Mouse (Mus musculus) Muller cell, postnatal 12 days (primary cell): Measurements from ENCODE around the gene Bax.
A peak's percentile ranks its signal among the peaks of the same experiment; 100 is the strongest.

Experiments used
- DNase-seq: peaks from one replicate; pipeline ENCODE4 v3.0.0-alpha.2; 2015; ENCODE audit errors: inconsistent ontology term

Bax gene

GRCm38 (mm10) chr7:45415636-45416035 is 51.1 kb downstream of the Bax start:
- peak; percentile 42 for DNase-seq

DNA sequence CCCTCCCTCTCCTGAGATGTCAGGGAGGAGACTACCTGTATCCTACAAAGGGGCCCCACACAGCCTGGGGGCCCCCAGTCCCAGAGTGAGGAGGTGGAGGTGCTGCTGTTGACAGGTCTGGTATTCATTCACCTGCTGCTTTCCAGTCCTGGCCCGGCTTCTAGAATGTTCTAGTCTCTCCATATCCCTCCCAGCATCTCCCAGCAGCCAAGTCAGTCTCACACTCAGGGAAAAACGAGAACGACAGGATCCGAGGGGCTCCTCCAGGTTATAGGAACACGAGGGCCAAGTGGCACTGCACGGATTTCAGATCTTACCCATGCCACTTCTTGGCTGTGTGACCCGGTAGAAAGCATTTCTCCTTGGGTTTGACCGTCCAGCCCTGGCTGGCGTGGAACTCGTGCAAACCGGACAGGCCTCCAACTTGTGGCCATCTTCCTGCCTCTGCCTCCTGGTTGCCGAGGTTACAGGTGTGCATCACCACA is 51.9 kb downstream of the Bax start:
- DNase-seq, result no peak

GRCm38 (mm10) chr7:45413864-45414739 is 52.6 kb downstream of the Bax start:
- DNase-seq, result peak; percentile 15

- peak; percentile 49 for DNase-seq
Measured at GRCm38 (mm10) chr7:45413113-45413863, 53.4 kb downstream of the Bax start, which contains the start of gene Ntf5. Gene Ntf5 (plus strand): TSS chr7:45413695.

GRCm38 (mm10) chr7:45412421-45412820 is 54.3 kb downstream of the Bax start:
- no peak for DNase-seq
